Mouse (Mus musculus): ENCODE measurements around the gene Erc2.

The Erc2 gene

DNA sequence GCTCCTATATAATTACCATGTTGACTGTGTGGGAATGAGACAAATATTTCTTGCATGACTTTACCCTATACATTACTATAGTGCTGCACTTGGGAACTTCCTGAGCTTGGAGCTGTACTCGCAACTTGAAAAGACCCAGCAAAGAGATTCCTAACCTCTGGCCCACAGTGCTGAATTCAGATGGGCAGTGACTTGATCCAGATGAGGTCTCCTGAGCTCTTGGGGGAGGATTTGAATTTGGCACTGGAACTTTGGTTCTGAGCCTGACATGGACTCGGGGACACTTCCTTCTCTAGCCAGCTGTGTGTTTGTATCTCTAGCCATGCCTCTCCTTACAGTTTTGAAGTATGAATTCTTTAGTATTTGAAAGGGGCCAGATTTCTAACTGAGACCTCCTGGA, 666.7 kb downstream of the Erc2 start:
- no peak for DNase-seq (ENCODE audit: low spot score in 2 of 2)

- DNase-seq (ENCODE audit: low spot score in 2 of 2) = no peak
Observed at GRCm38 (mm10) chr14:28293921-28294320, 671.7 kb downstream of the Erc2 start.

DNA sequence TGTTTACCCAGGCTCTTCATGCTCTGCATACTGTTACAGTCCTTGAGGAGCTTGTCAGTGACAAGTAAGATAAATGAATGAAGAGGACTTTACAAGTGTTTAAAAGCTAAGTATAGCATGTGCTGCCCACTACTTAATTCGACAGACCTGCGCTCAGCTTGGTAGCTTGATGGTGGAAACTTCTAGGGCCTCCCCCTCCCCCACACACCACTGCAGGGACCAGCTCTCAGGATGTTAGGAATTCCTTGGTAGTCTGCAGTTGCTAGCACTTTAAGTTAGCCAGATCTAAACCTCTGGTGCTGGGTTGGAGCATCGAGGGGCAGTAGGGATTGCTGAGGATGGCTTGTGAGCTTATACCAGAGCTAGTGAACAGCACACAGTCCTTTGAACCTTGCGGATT, 672.9 kb downstream of the Erc2 start:
- DNase-seq (ENCODE audit: low spot score in 2 of 2) = no peak

DNA sequence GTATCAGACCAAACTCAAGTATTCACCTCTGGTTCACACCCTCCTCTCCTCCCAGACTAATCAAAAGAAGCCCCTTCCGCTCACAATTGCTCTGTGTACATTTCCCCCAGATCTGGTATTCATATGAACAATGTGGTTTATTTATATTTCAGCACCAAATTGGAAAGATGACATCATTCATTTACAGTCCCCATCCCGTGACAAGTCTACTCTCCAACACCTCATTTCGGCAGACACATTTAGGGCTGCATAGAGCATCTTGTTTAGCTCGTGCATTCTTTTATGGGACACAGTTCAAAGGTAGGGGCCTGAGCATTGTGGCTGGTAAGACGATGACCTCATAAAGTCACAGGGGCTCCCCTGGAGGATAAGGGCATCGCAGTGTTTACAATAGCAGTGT, 677.9 kb downstream of the Erc2 start:
- no peak for DNase-seq (ENCODE audit: low spot score in 2 of 2)

GRCm38 (mm10) chr14:28301251-28301650, 679.0 kb downstream of the Erc2 start:
- no peak for DNase-seq (ENCODE audit: low spot score in 2 of 2)

DNA sequence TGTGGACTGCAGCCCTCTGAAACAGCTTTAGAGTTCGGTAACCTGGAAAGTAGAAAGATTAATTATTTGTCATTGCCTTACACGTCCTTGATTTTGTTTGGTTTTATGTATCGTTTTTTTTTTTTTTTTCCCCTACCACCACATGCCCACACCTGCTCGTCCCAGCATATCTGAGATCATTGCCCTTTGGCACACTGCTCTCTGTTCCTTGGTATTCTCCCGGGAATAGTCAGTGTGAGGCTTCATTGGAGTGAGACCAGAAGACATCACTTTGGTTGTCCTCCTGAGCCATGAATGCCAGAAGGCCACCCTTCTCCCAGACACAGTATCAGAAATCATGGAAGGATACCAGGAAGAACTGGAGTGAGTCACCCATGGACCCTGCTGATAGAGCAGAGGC, 681.9 kb downstream of the Erc2 start:
- no peak for DNase-seq (ENCODE audit: low spot score in 2 of 2)

DNA sequence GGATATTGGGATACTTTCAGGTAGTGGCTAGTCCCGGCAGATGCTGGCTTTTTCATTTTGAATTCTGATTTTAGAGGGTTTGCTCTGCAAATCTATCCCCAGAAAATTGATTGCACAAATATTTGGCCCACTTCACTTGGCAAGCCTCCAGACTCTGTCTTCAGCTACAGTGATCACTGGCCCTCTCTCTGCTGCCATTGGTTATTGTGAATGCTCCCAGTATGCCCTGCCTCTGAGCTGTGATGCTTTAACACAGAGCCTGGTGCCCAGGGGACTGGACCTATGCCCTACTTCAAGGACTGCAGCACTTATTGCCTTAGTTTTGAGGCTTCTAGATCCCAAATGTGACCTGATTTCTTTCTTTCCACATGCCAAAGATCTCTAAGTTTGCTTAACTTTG, 686.4 kb downstream of the Erc2 start:
- no peak for DNase-seq (ENCODE audit: low spot score in 2 of 2)

- DNase-seq (ENCODE audit: low spot score in 2 of 2) = no peak
Observed at GRCm38 (mm10) chr14:28316851-28317250, 694.6 kb downstream of the Erc2 start.

DNA sequence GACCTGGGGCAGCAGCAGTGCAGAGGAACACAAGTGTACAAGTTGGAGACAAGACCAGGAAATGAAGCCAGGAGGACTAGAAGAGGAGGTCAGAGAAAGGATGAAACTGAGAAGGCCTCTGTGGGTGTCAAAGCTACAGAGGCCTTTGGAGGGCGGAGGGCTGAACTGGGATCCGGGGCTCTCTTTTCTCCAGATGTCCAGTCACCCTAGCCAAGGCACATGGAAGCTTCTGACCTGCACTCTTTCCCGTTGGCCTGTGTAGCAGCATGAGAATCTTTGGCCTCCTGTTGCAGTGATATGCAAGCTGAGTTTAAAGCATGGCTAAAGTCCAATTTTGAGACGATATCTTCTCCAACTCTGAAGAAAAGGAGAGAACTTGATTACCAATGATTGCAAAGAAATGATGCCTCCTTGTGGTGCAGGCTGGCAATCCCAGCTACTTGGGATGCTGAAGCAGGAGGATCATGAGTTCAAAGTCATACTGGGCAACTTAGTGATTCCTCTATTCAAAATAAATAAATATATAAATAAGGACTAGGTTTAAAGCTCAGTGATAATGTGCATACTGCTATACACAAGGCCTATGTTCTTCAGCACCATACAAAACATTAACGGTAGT, 699.8 kb downstream of the Erc2 start:
- no peak for DNase-seq (ENCODE audit: low spot score in 2 of 2)

DNA sequence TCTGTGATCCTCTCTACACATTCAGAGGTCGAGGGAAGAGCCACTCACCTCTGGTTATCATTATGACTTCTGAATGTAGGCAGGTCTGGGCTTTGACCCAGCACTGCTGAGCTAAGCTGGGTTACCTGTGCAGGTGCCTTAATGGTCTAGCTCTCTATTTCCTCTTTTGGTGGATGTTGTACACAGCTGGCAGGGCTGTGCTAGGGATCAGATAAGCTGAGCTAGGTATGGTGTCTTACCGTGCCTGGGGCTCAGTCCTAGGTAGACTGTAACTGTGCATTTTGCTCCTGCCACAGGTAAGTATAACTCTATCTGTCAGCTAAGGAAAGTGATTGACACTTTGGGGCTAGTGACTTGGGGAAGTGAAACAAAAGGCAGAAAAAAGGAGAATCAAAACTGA, 701.0 kb downstream of the Erc2 start:
- no peak for DNase-seq (ENCODE audit: low spot score in 2 of 2)

DNA sequence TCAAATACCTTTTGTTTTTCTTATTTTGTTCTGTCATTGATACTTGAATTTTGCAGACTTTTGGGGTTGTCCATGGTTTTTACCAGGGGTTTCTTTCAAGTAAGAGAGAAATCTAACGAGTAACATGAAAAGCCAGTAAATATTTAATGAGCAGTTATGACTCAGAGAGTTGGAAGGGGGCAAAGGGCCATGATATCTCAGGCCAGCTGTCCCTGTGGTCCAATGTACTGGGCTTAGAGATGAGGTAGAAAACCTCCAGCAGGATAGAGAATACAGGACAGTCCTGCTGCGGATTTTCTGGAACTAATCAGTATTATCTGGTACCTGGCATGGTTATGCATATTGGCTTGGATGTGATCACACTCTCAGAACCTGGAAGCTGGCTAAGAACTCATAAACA, 701.5 kb downstream of the Erc2 start:
- DNase-seq (ENCODE audit: low spot score in 2 of 2) = no peak

DNA sequence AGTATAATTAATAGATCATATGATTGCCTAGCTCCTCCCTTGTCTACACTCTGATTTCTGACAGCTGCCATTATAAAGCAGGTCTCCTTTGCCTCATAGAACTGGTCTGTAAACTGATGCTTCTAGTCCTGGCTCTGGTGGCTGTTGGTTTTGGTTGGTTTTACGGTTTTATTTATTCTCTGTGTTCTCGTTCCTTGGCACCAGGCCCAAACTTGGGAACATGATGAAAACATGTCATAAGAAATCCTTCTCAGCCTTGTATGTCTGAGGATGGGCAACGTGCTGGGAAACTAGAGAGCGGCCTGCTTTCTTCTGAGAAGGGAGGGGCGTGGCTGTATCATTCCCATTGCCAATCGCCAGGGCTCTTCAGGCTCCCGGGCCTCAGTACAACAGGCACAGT, 704.2 kb downstream of the Erc2 start:
- DNase-seq (ENCODE audit: low spot score in 2 of 2) = peak; percentile 44

- DNase-seq (ENCODE audit: low spot score in 2 of 2) = no peak
Observed at GRCm38 (mm10) chr14:28328512-28328911, 706.3 kb downstream of the Erc2 start.

DNA sequence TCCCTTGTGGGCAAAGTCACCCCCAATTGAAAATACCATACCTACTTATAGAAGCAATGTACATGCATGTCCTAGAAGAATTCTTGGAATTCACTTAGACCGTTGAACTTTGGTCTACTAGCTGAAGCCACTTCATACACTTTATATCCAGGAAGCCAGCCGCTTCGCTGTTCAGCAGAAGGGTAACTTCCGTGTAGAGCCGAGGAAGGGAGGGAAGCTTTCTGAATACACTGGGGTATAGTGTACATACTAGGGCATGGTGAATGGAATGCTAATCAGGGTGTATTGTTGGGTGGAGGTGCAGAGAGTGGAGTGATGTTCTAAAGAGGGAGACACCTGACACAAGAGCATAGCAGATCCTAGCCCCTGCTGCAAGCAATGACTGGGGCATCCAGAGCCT, 708.9 kb downstream of the Erc2 start:
- no peak for DNase-seq (ENCODE audit: low spot score in 2 of 2)

DNA sequence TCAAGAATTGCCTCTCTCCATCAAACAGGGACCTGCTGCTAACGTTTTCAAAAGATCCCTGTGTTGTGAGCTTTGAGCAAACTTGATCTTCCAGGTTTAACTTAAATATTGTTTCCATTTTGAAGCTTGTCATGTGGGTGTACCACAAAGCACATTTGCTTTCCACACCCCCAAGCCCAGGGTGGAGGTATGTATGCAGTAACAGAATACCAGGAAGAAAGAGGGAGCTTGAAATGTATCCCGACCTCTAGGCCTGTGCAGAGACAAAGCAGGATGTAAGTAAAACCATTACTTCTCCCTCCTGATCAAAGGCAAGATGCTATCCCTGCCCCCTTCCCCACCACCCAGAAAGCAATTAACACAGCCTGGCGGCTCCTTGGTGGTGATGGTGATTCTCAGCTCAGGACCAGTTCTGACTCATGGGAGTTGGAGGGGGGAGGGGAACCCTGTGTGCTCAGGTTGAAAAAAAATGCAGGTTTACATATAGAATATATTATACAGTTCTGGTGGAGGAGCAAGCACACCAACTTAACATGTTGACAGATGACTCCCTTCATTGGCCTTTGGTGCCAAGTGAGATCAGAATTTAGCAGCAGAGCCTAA, 710.2 kb downstream of the Erc2 start:
- no peak for DNase-seq (ENCODE audit: low spot score in 2 of 2)

GRCm38 (mm10) chr14:28339146-28339545, 716.9 kb downstream of the Erc2 start:
- DNase-seq (ENCODE audit: low spot score in 2 of 2) = no peak

- DNase-seq (ENCODE audit: low spot score in 2 of 2) = no peak
Observed at GRCm38 (mm10) chr14:28349129-28349528, 726.9 kb downstream of the Erc2 start.

DNA sequence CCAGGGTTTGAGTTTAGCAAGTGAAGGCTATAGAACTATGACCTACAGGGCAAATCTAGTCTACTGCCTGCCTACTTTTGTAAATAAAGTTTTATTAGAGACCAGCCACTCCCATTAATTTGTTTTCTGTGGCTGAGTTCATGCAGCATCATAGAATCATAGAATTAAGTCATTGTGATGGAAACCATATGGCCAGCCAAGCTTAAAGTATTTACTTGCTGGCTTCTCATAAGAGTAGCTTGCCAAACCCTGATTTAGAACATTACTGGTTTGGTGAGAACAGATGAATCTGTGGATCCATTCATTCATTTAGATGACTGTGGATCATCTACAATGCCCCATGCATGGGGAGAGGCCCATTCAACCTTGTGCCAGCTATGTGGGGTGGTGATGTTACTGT, 733.8 kb downstream of the Erc2 start:
- no peak for DNase-seq (ENCODE audit: low spot score in 2 of 2)

DNA sequence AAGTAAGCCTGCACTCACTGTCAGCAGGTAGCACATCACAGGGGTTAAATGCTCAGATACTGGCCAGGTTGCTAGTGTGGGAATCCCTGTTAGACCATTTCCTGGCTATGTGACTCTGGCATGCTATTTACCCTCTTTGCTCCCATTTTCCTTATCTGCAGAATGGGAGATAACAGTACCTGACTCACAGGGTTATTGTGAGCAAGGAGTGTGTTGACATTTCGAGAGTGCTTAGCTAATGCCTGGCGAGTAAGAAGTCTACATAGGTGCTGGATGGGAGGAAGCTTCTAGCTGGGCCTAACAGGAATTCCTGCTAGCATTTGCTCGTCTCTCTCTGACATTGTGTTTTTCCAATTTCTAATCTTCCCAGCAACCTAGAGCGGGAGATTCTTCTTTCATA, 737.3 kb downstream of the Erc2 start:
- no peak for DNase-seq (ENCODE audit: low spot score in 2 of 2)

GRCm38 (mm10) chr14:28359983-28360382, 737.8 kb downstream of the Erc2 start:
- no peak for DNase-seq (ENCODE audit: low spot score in 2 of 2)

DNA sequence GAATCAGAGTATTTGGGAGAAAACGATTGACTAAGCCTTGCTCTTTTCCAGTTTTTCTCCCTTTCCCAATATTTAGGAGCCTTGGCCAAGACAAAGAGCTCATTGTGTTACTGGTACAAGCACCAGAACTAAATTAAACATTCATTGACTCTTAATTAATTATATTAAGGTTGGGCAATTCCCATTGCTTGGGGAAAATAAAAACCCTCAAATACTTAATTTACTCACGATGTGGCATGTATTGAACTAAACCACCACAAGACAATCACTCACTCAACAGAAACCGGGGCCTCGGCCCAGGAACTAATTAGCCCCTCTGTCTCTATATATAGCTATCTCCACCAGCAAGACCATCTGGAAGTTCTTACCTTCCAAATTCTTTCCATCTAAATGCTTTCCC, 740.1 kb downstream of the Erc2 start:
- DNase-seq (ENCODE audit: low spot score in 2 of 2) = no peak

GRCm38 (mm10) chr14:28370713-28371112, 748.5 kb downstream of the Erc2 start:
- no peak for DNase-seq (ENCODE audit: low spot score in 2 of 2)

DNA sequence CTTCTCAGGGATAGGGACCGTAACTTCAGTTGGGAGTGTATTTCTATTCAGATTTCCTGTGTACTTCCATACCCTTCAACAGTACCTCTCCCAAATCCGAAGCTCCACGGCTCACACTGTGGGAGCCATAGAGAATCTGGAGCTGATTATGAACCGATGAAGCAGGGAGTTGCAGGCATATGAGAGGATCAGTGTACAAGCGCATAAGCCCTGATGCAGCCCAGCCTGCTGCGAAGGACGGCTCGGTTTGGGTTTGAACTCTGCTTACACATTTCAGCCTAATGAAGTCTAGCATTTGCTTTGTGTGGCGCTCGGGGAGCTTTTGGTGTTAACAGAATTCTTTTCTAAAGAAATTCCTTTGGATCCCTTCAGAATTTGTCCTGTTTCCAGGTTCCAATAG, 749.4 kb downstream of the Erc2 start:
- no peak for DNase-seq (ENCODE audit: low spot score in 2 of 2)

GRCm38 (mm10) chr14:28375642-28376091, 753.4 kb downstream of the Erc2 start:
- no peak for DNase-seq (ENCODE audit: low spot score in 2 of 2)
